ENCODE assay signal across 8 mouse cellular contexts in genomic region chr4:137744433-137744918, GRCm38 (mm10). TPM values are rescaled to one million over a fixed set of nuclear protein-coding genes. Genes with fewer than 3 reads are reported as not detected.
DNase-seq lines count a peak whose midpoint lies in the region; ATAC-seq and TF ChIP-seq lines count a peak whose summit lies in the region.

No protein-coding gene starts in this region.

- DNase-seq in embryo, embryonic 10 days (ENCODE audit: low spot score): peak; percentile 48
- DNase-seq in embryo, embryonic 10.5 days (ENCODE audit: low spot score): no peak
- DNase-seq in lung, postnatal 0 days (ENCODE audit: low spot score): no peak
- no peak for DNase-seq in lung, postnatal 25 days (ENCODE audit: low spot score)
- peak; percentile 53 for DNase-seq in liver, postnatal 0 days
- DNase-seq in T-cell, adult 2 months (ENCODE audit: low spot score): no peak
- no peak for DNase-seq in c-Kit-positive CD71-positive TER-119-positive erythroid progenitor cells, embryonic 14.5 days (ENCODE audit: low spot score)

- peak; percentile 70 for TF ChIP-seq CTCF in lung, postnatal 0 days (IDR thresholded peaks at IDR 0.05)
- TF ChIP-seq CTCF in bone marrow, adult 2 months (IDR thresholded peaks at IDR 0.05; ENCODE audit: control insufficient read depth, insufficient read depth, low read length): peak; percentile 56; the same call in 1 of the 2 replicates
- TF ChIP-seq CTCF in liver, postnatal 0 days (IDR thresholded peaks at IDR 0.05; ENCODE audit: low read depth): peak; percentile 69

- no peak overlapping the region for H3K27ac ChIP-seq in lung, postnatal 0 days (ENCODE audit: low read length)
- no peak overlapping the region for H3K27ac ChIP-seq in bone marrow, adult 2 months (ENCODE audit: control insufficient read depth, insufficient read depth, low read depth, low read length, poor library complexity)
- H3K27ac ChIP-seq in liver, postnatal 0 days (ENCODE audit: low read depth): no peak overlapping the region

- no peak overlapping the region for H3K9ac ChIP-seq in lung, postnatal 0 days (replicated peaks; ENCODE audit: low read depth)
- no peak overlapping the region for H3K9ac ChIP-seq in liver, postnatal 0 days (replicated peaks)

- 62% methylated on average over 13 of the region's 13 CpGs for WGBS in lung, postnatal 0 days
- 61% methylated on average over 13 of the region's 13 CpGs for WGBS in bone marrow, adult 2 months
- 62% methylated on average over 13 of the region's 13 CpGs for WGBS in liver, postnatal 0 days (ENCODE audit: insufficient replicate concordance)

- no peak for TF ChIP-seq POLR2A in bone marrow, adult 2 months (IDR thresholded peaks at IDR 0.05; ENCODE audit: borderline replicate concordance, control insufficient read depth, low read depth, low read length)

- no peak for TF ChIP-seq EP300 in lung, postnatal 0 days (IDR thresholded peaks at IDR 0.05)
- no peak for TF ChIP-seq EP300 in liver, postnatal 0 days (IDR thresholded peaks at IDR 0.05; ENCODE audit: low read depth)

- no peaks in the 10 kb centered on the region for H3K4me1 ChIP-seq in lung, postnatal 0 days (ENCODE audit: insufficient read depth, low read depth, low read length)
- H3K4me1 ChIP-seq in bone marrow, adult 2 months (ENCODE audit: control insufficient read depth, insufficient read depth, low read length): no peaks in the 10 kb centered on the region
- no peaks in the 10 kb centered on the region; the same call in 1 of the 2 replicates for H3K4me1 ChIP-seq in liver, postnatal 0 days (ENCODE audit: insufficient read depth)

- no peaks in the 10 kb centered on the region for H3K36me3 ChIP-seq in lung, postnatal 0 days (ENCODE audit: insufficient read depth, low read length)
- 0 out of 2 replicates have a peak, but pooled peaks cover 6% of the 10 kb centered on the region for H3K36me3 ChIP-seq in liver, postnatal 0 days (replicated peaks; ENCODE audit: insufficient read depth, low read length)

- H3K9me3 ChIP-seq in lung, postnatal 0 days (ENCODE audit: low read length): no peaks in the 10 kb centered on the region
- no peaks in the 10 kb centered on the region for H3K9me3 ChIP-seq in liver, postnatal 0 days (ENCODE audit: low read length)

- H3K27me3 ChIP-seq in lung, postnatal 0 days (replicated peaks; ENCODE audit: insufficient read depth, low read length): no peaks in the 10 kb centered on the region
- no peaks in the 10 kb centered on the region for H3K27me3 ChIP-seq in liver, postnatal 0 days (ENCODE audit: insufficient read depth, low read length)

- H3K4me2 ChIP-seq in lung, postnatal 0 days (replicated peaks; ENCODE audit: low read depth, low read length): no peak overlapping the region
- H3K4me2 ChIP-seq in liver, postnatal 0 days (ENCODE audit: low read depth, low read length): no peak overlapping the region

- ATAC-seq in lung, postnatal 0 days: no peak
- no peak for ATAC-seq in liver, postnatal 0 days

- H3K4me3 ChIP-seq in lung, postnatal 0 days (ENCODE audit: low read depth, low read length): no peak overlapping the region
- H3K4me3 ChIP-seq in bone marrow, adult 2 months (replicated peaks; ENCODE audit: control insufficient read depth, low read depth, low read length): no peak overlapping the region
- H3K4me3 ChIP-seq in liver, postnatal 0 days (ENCODE audit: low read depth, low read length): no peak overlapping the region

RNA-seq across cellular contexts. Expression of gene Alpl, which starts 51.7 kb away (rescaled TPM):
- polyA plus RNA-seq in lung, postnatal 0 days (2015; fragmentation: Nextera tagmentation; extraction: Ambion mirVana): 2.2 and 3.0 TPM in 2 replicates
- polyA plus RNA-seq in bone marrow, adult 2 months (2011; ENCODE audit: insufficient read depth, insufficient read length, low replicate concordance, missing spikeins): 5.7 and 7.1 TPM in 2 replicates
- 14.7 and 18.7 TPM in 2 replicates for polyA plus RNA-seq in liver, postnatal 0 days (2015; fragmentation: Nextera tagmentation; extraction: Ambion mirVana)

Comparison
In these comparisons a context has a peak if more than half of its experiments do, and no peak if none do; other contexts are left out.
1. DNase-seq: peak in embryo, embryonic 10 days (single experiment) and liver, postnatal 0 days (single experiment); none in embryo, embryonic 10.5 days (single experiment), lung, postnatal 0 days (single experiment), lung, postnatal 25 days (single experiment), T-cell, adult 2 months (single experiment) and c-Kit-positive CD71-positive TER-119-positive erythroid progenitor cells, embryonic 14.5 days (single experiment).
2. Peak in every context shown above with its lines, with median percentiles within 50 percentile points of each other: CTCF ChIP-seq.